Mouse (Mus musculus) CD8-positive naive resting alpha-beta T cell, adult 2 months (primary cell): ENCODE measurements around the gene Pfkfb2.
A peak's percentile ranks its signal among the peaks of the same experiment; 100 is the strongest.

ENCODE experiments used
- DNase-seq, 2 experiments: peaks; one replicate each; pipeline ENCODE4 v3.0.0; 2022; ENCODE audit warnings: low read depth in 2 of 2, low spot score in 2 of 2

Gene Pfkfb2

DNA sequence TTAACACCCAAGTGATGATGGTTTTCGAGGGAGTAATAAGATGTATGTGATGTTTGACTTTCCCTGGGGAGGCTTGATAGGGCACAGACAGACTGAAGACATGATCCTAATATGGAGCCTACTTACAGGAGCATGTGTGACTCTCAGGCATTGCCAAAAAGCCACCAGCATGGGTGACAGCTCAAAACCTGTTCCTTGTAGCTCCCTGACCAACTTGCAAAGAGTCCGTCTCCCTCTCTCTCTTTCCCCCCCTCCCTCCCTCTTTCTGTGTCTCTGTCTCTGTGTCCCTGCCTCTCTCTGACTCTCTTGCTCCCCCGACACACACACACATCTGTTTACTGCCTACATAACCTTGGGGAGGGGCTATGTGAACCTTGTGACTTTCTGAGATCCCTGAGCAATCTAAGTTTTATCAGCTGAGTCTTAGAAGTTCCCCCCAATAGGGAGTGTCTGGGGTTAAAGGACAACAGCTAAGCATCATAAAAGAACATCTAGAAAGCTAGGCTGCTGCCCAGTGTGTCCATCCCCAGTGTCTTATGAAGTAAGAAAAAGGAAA lies 9.6 kb upstream of the Pfkfb2 start:
- DNase-seq, result no peak

- DNase-seq, result no peak
These were observed 8.9 kb upstream of the Pfkfb2 start for GRCm38 (mm10) chr1:130737916-130738315.

DNA sequence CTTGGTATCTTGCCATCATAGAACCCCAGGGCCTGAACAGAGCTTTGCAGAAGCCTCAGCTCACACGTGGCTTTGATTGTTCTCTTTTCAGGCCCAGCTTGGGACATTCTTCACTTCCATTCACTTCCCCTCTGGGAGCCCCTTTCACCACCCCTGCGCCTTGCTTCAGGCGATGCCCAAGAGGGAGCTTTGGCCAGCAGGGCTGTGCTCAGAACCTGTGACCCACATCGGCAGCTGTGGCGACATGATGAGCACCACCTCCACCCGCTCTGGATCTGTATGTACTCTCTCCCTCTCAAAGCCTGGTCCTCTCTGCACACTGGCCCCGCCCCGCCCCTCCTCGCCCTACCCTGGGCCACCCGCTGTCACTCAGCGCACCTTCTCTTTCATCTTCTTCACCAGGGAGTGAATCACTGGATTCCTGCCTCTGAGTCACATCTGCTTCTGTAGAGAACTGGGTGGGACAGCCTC lies 8.4 kb upstream of the Pfkfb2 start:
- DNase-seq, result no peak

GRCm38 (mm10) chr1:130734852-130735251 lies 5.8 kb upstream of the Pfkfb2 start:
- DNase-seq, result no peak

DNA sequence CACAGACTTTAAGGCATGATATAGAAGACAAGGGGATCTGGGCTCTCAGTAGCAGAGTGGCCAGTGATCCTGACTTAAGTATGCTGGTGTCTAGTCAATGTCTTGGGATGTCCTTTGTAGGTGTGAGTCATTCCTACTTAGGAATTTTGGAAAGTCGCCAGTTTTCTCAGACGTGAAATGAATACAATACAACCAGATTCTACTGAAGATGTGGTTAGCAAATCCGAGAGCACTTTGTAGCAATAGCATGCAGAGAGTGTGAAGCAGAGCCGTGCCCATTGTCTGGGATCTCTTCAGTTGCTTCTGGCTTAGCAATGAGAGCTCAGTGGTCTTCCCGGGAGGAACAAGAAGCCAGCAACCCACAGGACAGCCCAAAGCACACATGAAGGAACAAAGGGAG lies 5.4 kb upstream of the Pfkfb2 start:
- no peak for DNase-seq

- no peak for DNase-seq
These were observed 4.6 kb upstream of the Pfkfb2 start for GRCm38 (mm10) chr1:130733671-130734070.

GRCm38 (mm10) chr1:130732706-130733658 lies 3.9 kb upstream of the Pfkfb2 start:
- DNase-seq, result no peak

- no peak for DNase-seq
These were observed 2.8 kb upstream of the Pfkfb2 start, which contains the start of gene AA986860 for GRCm38 (mm10) chr1:130731741-130732337. Gene AA986860 (plus strand): TSS chr1:130731976.

- DNase-seq, result no peak
These were observed 345 bp downstream of the Pfkfb2 start for GRCm38 (mm10) chr1:130728708-130729107.

- no peak for DNase-seq
These were observed 983 bp downstream of the Pfkfb2 start for GRCm38 (mm10) chr1:130728070-130728469.

DNA sequence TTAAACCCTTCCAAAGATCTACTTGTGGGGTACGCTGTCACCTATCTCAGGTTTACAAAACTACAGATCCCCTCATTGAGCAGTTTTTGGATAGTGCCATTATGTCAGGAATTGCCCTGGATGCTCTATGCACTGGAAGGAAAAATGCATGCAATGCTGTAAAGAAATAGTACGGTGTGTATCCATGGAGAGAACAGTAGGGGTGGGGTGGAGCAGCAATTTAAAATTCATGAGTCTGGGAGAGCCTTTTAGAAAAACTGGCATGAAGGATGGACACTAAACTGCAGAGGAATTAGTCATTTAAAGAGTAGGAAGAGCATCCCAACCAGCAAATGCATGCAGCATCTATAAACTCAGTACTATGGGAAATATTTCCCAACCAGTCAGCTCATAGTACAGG lies 2.7 kb downstream of the Pfkfb2 start:
- DNase-seq, result no peak

DNA sequence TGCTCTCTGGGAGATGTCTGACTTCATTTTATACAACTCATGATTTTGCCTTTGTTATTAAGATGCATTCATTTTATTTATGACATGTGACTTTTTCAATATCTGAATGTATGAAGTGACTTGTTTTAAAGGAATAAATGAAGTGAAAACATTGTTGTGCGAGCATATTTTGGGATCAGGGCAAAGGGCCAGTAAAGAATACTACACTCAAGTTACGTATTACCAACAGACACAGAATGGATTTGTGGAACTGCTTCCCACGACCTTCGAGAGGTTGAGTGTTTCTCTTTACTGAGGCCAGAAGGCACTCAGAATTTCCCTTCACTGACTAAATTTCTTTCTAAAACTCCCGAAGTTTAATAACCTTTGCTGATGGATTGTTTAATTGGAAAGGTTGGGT lies 4.8 kb downstream of the Pfkfb2 start:
- DNase-seq, result no peak

GRCm38 (mm10) chr1:130717291-130717871 lies 11.7 kb downstream of the Pfkfb2 start, which contains the start of gene Yod1:
Gene Yod1 (plus strand): TSS chr1:130717327.
- DNase-seq, result peak; percentile 86 to 87

- DNase-seq, result peak; percentile 11 to 15
These were observed 12.4 kb downstream of the Pfkfb2 start for GRCm38 (mm10) chr1:130716513-130717290.

GRCm38 (mm10) chr1:130716218-130716512 lies 12.9 kb downstream of the Pfkfb2 start:
- DNase-seq, result no peak

DNA sequence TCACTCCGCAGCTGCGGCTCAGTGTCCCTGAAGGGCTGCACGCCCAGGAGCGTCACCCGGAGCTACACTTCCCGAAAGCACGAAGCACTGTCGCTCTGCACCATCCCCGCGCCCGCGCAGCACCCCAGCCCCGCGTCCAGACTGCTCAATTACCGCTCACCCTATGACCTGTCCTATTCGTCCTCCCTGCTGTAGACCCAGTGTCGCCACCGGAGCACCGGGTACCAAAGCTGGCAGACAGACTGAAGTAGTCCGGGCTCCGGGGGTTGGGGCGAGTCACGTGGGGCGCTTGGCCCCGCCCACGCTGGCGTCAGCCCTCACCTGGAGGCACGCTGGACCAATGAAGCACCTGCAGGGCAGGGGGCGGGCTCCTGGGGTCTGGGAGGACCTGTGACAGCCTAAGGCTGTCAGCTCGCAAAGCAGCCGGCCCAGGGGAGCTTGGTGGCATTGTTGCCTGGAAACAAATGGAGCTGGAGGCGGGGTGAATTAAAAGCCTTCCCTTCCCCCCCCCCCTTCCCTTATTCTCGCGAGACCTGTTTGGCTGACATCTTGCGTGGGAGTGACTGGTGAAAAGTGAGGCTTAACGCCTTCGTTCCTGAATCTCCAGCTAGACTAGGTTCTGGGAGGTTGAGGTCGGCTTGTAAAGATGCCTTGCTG lies 13.4 kb downstream of the Pfkfb2 start, which contains the start of gene Gm29427:
Gene Gm29427, minus strand, starts transcription at position 239 of the 657 bp plus-strand sequence.
- peak; percentile 95 for DNase-seq

- DNase-seq, result no peak
These were observed 15.0 kb downstream of the Pfkfb2 start for GRCm38 (mm10) chr1:130714046-130714445.

DNA sequence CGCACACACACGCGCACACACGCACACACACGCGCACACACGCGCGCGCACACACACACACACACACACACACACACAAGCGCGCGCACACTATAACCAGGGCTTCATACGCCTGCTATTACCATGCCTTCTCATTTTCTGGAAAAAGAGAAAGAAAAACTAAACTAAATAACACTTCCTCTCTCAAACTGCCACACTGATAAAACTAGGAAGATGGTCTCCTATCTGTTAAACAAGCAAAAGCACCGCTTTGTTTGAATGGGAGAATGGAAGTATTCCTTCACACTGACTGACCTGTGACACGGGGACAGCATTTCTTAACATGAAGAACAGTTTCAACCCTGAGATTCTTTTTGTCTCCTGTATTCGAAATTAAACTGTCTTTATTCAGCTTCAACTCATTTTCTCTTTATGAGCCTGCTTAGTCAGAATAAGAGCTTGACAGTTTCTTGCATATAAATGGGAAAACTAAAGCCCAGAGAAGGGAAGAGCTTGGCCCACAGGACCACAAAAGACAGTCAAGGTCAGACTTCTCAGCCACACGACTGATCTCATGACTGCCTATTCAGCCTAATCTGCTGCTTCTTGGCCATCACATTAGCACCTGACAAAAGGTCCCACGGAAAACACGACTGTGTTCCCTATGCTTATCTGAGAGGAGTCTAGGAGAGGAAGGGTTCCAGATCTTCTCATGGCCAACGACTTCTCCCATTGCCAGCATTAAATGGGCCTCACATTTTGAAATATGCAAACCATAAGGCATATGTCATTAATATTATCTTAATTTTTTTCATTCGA lies 18.6 kb downstream of the Pfkfb2 start:
- DNase-seq, result no peak

GRCm38 (mm10) chr1:130703613-130704012 lies 25.4 kb downstream of the Pfkfb2 start:
- DNase-seq, result no peak
